Mouse (Mus musculus) hindbrain, embryonic 11.5 days (tissue): ENCODE measurements at regions not wholly inside any gene's neighbourhood (a gene's known extent, or its start where the extent isn't known, plus 50 kb on each side); places are given as distances from the start of the nearest gene placed in this dataset.
A peak's percentile ranks its signal among the peaks of the same experiment; 100 is the strongest.

Source experiments
- ATAC-seq: fragments of 200-750 bp; cut with Nextera tagmentation; 2 replicates; pipeline ENCODE4 v1.8.0; 2017; ENCODE audit warnings: mild to moderate bottlenecking, moderate TSS enrichment, moderate library complexity; ENCODE audit not compliant: low FRiP score
- DNase-seq: peaks from one replicate; pipeline ENCODE4 v3.0.0-alpha.2; 2015; ENCODE audit warnings: low spot score
- H3K27ac ChIP-seq: fragments of 300-500 bp; sonication (generic); 2 replicates; pipeline ENCODE4 v1.5.1; 2014; ENCODE audit warnings: mild to moderate bottlenecking, low read depth, low read length
- H3K27me3 ChIP-seq: fragments of 300-500 bp; sonication (generic); 2 replicates; pipeline ENCODE4 v1.6.1; 2014; ENCODE audit warnings: mild to moderate bottlenecking, low read length, moderate library complexity, mixed read lengths; ENCODE audit not compliant: control insufficient read depth, insufficient read depth
- H3K36me3 ChIP-seq: fragments of 300-500 bp; sonication (generic); 2 replicates; pipeline ENCODE4 v1.6.1; 2014; ENCODE audit warnings: mild to moderate bottlenecking, low read length, moderate library complexity, mixed read lengths; ENCODE audit not compliant: control insufficient read depth, insufficient read depth
- H3K4me1 ChIP-seq: fragments of 300-500 bp; sonication (generic); replicated peaks from 2 replicates; pipeline ENCODE4 v1.6.1; 2014; ENCODE audit warnings: low read length, mixed read lengths; ENCODE audit not compliant: control insufficient read depth, insufficient read depth
- H3K4me2 ChIP-seq: fragments of 300-500 bp; sonication (generic); replicated peaks from 2 replicates; pipeline ENCODE4 v1.6.1; 2014; ENCODE audit warnings: mild to moderate bottlenecking, low read depth, low read length
- H3K4me3 ChIP-seq: fragments of 300-500 bp; sonication (generic); 2 replicates; pipeline ENCODE4 v1.5.1; 2014; ENCODE audit warnings: low read depth, low read length
- H3K9ac ChIP-seq: fragments of 300-500 bp; sonication (generic); 2 replicates; pipeline ENCODE4 v1.6.1; 2014; ENCODE audit warnings: low read depth, low read length
- H3K9me3 ChIP-seq: fragments of 300-500 bp; sonication (generic); 2 replicates; pipeline ENCODE4 v1.6.1; 2016; ENCODE audit warnings: low read length; ENCODE audit not compliant: control insufficient read depth
- WGBS: fragments of 180-500 bp; shearing (Covaris S2); extraction: QIAGEN DNeasy Blood & Tissue Kit; methylation state at CpG from one replicate; pipeline ENCODE4 v1.1.7; 2014; 5-methylcytosine and 5-hydroxymethylcytosine counted together

- H3K36me3 ChIP-seq: no peaks in the 10 kb centered on the region
- ATAC-seq: no peak
- no peak overlapping the region for H3K9ac ChIP-seq
- H3K9me3 ChIP-seq: no peaks in the 10 kb centered on the region
- H3K4me3 ChIP-seq: no peak overlapping the region
- no peak overlapping the region for H3K27ac ChIP-seq
- 86% methylated on average over 11 of the region's 12 CpGs for WGBS
- no peaks in the 10 kb centered on the region for H3K4me1 ChIP-seq
- no peak for DNase-seq
- H3K27me3 ChIP-seq: no peaks in the 10 kb centered on the region
- no peak overlapping the region for H3K4me2 ChIP-seq
Measured at GRCm38 (mm10) chr2:133371490-133372215, 180.3 kb upstream of the Bmp2 start.

- H3K4me1 ChIP-seq: no peaks in the 10 kb centered on the region; the same call in 1 of the 2 replicates
- ATAC-seq (no peak), DNase-seq (no peak)
- H3K27me3 ChIP-seq: no peaks in the 10 kb centered on the region
- no peak overlapping the region for H3K9ac ChIP-seq
- no peak overlapping the region for H3K4me2 ChIP-seq
- no peak overlapping the region for H3K27ac ChIP-seq
- H3K9me3 ChIP-seq: no peaks in the 10 kb centered on the region
- H3K36me3 ChIP-seq: no peaks in the 10 kb centered on the region
- whole genome bisulfite sequencing: 60% methylated on average over 4 of the region's 4 CpGs
- H3K4me3 ChIP-seq: no peak overlapping the region
Measured at GRCm38 (mm10) chr2:133373543-133373942, 178.4 kb upstream of the Bmp2 start.

- Histone ChIP-seq H3K9me3 (no peaks in the 10 kb centered on the region), H3K9ac (no peak overlapping the region), H3K27ac (no peak overlapping the region), H3K27me3 (no peaks in the 10 kb centered on the region), H3K36me3 (no peaks in the 10 kb centered on the region), H3K4me3 (no peak overlapping the region), H3K4me1 (no peaks in the 10 kb centered on the region; the same call in 1 of the 2 replicates), H3K4me2 (no peak overlapping the region)
- no peak for ATAC-seq
- 82% methylated on average over 3 of the region's 3 CpGs for WGBS
- peak; percentile 42 for DNase-seq
Measured at GRCm38 (mm10) chr2:133381054-133381453, 170.9 kb upstream of the Bmp2 start.

GRCm38 (mm10) chr2:133383135-133383920 is 168.6 kb upstream of the Bmp2 start:
- H3K4me3 ChIP-seq: no peak overlapping the region
- H3K27me3 ChIP-seq: no peaks in the 10 kb centered on the region
- DNase-seq (no peak), ATAC-seq (no peak)
- H3K4me1 ChIP-seq: no peaks in the 10 kb centered on the region
- H3K9ac ChIP-seq: no peak overlapping the region
- H3K9me3 ChIP-seq: no peaks in the 10 kb centered on the region
- H3K36me3 ChIP-seq: no peaks in the 10 kb centered on the region
- H3K4me2 ChIP-seq: no peak overlapping the region
- WGBS: 88% methylated on average over 3 of the region's 3 CpGs
- H3K27ac ChIP-seq: no peak overlapping the region

- H3K36me3 ChIP-seq: no peaks in the 10 kb centered on the region
- no peak overlapping the region for H3K9ac ChIP-seq
- ATAC-seq: no peak
- DNase-seq: no peak
- WGBS: 68% methylated on average over 2 of the region's 2 CpGs
- no peaks in the 10 kb centered on the region for H3K27me3 ChIP-seq
- H3K4me2 ChIP-seq: no peak overlapping the region
- H3K4me3 ChIP-seq: no peak overlapping the region
- H3K4me1 ChIP-seq: no peaks in the 10 kb centered on the region
- no peaks in the 10 kb centered on the region for H3K9me3 ChIP-seq
- no peak overlapping the region for H3K27ac ChIP-seq
Measured at GRCm38 (mm10) chr2:133385297-133385696, 166.7 kb upstream of the Bmp2 start.

GRCm38 (mm10) chr2:133387349-133387748 is 164.6 kb upstream of the Bmp2 start:
- Histone ChIP-seq H3K27ac (no peak overlapping the region), H3K9ac (no peak overlapping the region), H3K9me3 (no peaks in the 10 kb centered on the region), H3K27me3 (no peaks in the 10 kb centered on the region), H3K4me3 (no peak overlapping the region), H3K4me2 (no peak overlapping the region), H3K36me3 (no peaks in the 10 kb centered on the region), H3K4me1 (no peaks in the 10 kb centered on the region)
- ATAC-seq (no peak), DNase-seq (no peak)
- WGBS: 90% methylated on average over 3 of the region's 3 CpGs

- H3K4me2 ChIP-seq: no peak overlapping the region
- H3K27ac ChIP-seq: no peak overlapping the region
- no peaks in the 10 kb centered on the region for H3K9me3 ChIP-seq
- no peak for ATAC-seq
- no peaks in the 10 kb centered on the region for H3K4me1 ChIP-seq
- no peaks in the 10 kb centered on the region for H3K36me3 ChIP-seq
- DNase-seq: no peak
- no peak overlapping the region for H3K4me3 ChIP-seq
- no peaks in the 10 kb centered on the region for H3K27me3 ChIP-seq
- H3K9ac ChIP-seq: no peak overlapping the region
- WGBS: 89% methylated on average over 9 of the region's 9 CpGs
Measured at GRCm38 (mm10) chr2:133392298-133392697, 159.7 kb upstream of the Bmp2 start.

- H3K4me1 ChIP-seq: no peaks in the 10 kb centered on the region
- H3K4me3 ChIP-seq: no peak overlapping the region
- no peak overlapping the region for H3K4me2 ChIP-seq
- H3K27ac ChIP-seq: no peak overlapping the region
- no peak overlapping the region for H3K9ac ChIP-seq
- ATAC-seq (no peak), DNase-seq (no peak)
- no peaks in the 10 kb centered on the region for H3K9me3 ChIP-seq
- peaks cover 3% of the 10 kb centered on the region; the same call in 1 of the 2 replicates for H3K27me3 ChIP-seq
- WGBS: 29% methylated on average over 2 of the region's 2 CpGs
- no peaks in the 10 kb centered on the region for H3K36me3 ChIP-seq
Measured at GRCm38 (mm10) chr2:133397566-133397965, 154.4 kb upstream of the Bmp2 start.
